Mouse (Mus musculus): ENCODE results near the gene Ndufaf2.

Ndufaf2 gene

DNA sequence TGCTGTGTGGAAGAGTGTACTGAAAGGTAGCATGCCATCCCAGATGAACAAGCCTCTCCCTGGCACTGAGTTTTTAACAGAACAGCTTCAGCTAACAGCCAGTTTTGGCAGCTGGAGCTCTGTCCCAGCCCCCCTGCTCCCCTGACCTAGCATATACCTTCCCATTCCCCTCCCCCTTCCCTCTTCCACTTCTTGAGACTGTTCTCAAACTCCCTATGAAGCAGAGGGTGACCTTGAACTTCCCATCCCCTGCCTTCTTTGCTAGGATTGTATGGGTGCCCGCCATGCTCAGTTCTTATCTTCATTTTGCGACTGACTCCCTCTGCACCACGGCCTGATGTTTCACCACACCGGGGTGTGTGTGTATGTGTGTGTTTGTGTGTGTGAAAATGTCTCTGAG, 195.7 kb downstream of the Ndufaf2 start:
- no peak for DNase-seq (ENCODE audit: low spot score in 2 of 2)

DNA sequence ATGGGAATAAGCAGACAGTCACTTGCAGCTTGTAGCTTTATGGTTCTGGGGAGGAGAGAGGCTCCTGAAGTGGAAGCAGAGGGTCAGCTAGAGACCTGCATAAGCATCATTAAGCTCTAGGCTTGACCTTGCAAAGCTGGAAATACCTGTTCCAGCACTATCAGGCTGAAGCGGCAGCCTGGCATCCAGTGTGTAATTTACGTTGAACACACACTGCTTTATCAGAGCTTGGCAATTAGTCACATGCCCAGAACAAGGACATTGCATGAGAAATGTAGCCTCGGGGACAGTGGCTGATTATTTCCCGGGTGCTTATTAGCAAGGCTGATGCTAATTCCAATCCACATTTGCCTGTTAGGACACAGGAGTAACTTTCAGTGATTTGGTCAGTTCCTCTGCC, 196.5 kb downstream of the Ndufaf2 start:
- DNase-seq (ENCODE audit: low spot score in 2 of 2), result no peak

DNA sequence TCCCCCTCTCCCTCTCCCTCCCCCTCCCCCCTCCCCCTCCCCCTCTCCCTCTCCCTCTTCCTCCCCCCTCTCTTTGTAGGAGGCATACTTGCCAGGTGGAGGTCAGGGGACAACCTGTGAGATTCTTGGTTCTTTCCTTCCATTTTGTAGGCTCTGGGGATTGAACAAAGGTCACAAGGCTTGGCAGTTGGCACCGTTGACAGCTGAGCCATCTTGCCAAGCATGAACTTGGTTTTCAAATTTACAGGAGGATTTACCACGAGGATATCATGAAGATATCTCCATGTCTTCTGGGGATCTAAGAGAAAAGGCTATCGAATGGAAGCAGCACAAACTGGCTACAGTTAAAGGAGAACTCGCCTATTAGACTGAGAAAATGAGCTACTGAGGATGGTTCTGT, 196.9 kb downstream of the Ndufaf2 start:
- no peak for DNase-seq (ENCODE audit: low spot score in 2 of 2)

- no peak for DNase-seq (ENCODE audit: low spot score in 2 of 2)
Observed at GRCm38 (mm10) chr13:107960549-107960948, 197.9 kb downstream of the Ndufaf2 start.

GRCm38 (mm10) chr13:107959891-107960290, 198.5 kb downstream of the Ndufaf2 start:
- no peak for DNase-seq (ENCODE audit: low spot score in 2 of 2)

- DNase-seq (ENCODE audit: low spot score in 2 of 2), result no peak
Observed at GRCm38 (mm10) chr13:107956246-107956645, 202.2 kb downstream of the Ndufaf2 start.

GRCm38 (mm10) chr13:107955327-107956110, 202.9 kb downstream of the Ndufaf2 start:
- DNase-seq (ENCODE audit: low spot score in 2 of 2), result no peak

DNA sequence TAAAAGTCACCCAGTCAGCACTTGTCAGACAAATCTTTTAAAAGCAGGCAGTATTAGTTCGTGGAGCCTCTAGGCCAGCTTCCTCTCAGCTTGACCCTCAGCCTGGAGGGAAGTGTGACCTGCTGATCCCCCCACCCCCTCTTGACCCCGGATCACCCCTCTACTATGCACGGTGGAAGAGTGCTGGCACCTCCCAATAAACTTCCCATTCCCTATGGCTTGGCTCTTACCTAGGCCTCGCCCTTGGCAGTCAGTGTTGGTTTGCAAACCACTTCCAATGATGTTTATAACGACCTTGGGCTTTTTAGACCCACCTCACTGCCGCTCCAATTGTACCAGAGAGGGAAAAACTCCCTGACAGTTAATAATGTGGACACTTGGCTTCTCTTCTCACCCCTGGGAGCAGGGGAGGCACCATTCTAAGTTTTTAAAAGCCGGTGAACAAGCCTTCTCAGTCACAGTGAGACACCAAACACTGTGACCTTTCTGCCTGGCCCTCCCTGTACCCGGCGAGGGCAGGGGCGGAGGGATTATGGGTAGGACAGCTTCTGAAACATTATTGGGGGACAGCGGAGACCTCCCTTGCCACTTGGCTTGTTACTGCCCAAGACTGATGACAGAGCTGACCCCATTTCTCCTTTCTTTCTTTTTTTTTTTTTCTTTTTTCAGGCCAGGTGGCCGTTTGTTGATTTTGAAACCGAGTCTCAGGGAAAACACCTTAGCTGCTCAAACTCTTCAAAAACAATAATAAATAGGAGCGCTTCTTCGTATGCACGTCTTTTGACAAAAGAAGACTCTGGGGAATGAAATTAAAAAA, 203.8 kb downstream of the Ndufaf2 start:
- no peak for DNase-seq (ENCODE audit: low spot score in 2 of 2)

GRCm38 (mm10) chr13:107954100-107954444, 204.4 kb downstream of the Ndufaf2 start:
- no peak for DNase-seq (ENCODE audit: low spot score in 2 of 2)

All from right cerebral cortex, adult 2 months (tissue).